Mouse (Mus musculus): ENCODE measurements around the gene Vmn1r193.
"Not testable (repeated sequence)": the region's sequence is repeated elsewhere in the genome, so short reads cannot be mapped to it uniquely, and the experiment has no call there.

Vmn1r193 gene

GRCm38 (mm10) chr13:22223060-22223459 lies at the start of gene Vmn1r193:
Vmn1r193 (minus strand) TSS chr13:22223160.
- DNase-seq (ENCODE audit: low read depth, low spot score), result not testable (repeated sequence)

DNA sequence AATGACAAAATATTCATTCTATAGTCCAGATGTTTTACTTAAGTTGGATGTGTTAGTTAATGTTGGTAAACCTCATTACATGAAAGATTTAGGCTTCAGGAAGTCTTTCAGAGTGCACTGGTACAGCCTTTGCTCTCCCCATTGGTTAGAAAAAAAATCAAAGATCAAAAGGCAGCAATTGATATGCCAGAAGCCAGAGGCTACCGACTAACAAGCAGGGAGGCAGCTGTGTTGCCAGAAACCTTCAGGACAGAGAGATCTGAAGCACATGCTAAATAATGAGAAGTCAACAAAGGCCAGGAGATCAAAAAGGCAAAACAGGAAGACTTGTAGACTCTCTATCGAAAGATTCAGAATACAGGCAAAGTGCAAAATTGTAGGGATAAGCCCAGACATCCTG lies 48.8 kb upstream of the Vmn1r193 start:
- DNase-seq (ENCODE audit: low read depth, low spot score), result no peak

GRCm38 (mm10) chr13:22270222-22270621 lies 47.3 kb upstream of the Vmn1r193 start, which contains the start of gene Vmn1r195:
Vmn1r195 (plus strand) TSS chr13:22270522.
- DNase-seq (ENCODE audit: low read depth, low spot score), result not testable (repeated sequence)

DNA sequence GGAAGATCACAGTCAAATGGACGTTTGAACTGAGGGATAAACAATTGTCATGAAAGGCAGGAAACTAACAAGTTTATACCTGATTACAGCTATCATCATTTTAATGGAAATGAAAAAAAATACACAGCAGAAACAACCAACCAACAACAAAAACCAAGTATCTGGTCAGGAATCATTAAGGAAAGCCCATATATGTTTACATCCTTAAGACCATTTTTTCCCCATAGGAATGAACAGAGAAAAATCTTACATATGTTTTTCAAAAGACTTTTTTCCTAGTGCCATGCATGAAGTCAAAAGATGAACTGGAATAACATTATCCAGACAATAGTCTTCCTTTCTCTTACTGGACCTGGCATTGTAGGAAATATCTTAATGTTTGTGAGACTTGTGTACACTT lies 21.0 kb upstream of the Vmn1r193 start, which contains the start of gene Vmn1r194:
Vmn1r194 (plus strand) TSS at position 301 of the 400 bp plus-strand sequence.
- DNase-seq (ENCODE audit: low read depth, low spot score), result no peak

DNA sequence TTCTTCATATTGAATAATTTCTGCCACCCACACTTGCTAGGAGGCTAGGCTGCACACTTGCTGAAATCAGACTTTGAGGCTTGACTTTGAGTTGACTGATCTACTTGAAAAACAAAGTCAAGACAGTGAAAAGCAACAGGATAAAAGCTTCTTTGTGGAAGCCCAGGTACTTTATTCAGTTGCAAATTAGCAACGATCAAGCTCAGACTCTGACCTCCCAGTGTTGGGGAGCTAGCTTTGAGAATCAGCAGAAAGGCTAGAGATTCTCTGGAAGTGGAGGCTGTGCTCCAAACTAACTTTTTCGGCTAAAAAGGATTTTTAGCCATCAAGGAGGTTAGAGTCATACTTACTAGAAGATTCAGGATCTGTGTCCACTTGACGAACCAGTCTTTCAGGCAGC lies 30.2 kb downstream of the Vmn1r193 start:
- peak; percentile 75 for DNase-seq (ENCODE audit: low read depth, low spot score)

DNA sequence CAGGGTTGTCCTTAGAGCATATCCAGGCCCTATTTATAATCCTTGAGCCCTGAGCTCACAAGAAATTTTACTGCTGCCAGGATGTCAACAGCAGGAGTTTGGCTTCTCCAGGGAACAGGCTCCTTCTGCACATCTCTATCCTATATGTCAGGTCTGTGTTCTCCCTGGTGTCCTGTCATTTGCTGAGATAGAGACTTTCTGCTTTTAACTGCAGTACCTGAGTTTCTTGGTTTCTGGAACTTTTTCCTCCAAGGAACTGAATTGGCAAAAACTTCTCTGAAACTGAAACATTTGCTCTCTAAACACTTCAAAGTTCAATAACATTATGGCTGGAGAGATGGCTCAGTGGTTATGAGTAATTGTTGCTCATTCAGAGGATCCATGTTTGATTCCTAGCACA lies 31.9 kb downstream of the Vmn1r193 start, which contains the start of gene Vmn1r192:
Vmn1r192 (minus strand) TSS at position 101 of the 400 bp plus-strand sequence.
- no peak for DNase-seq (ENCODE audit: low read depth, low spot score)

GRCm38 (mm10) chr13:22190385-22190784 lies 32.6 kb downstream of the Vmn1r193 start:
- DNase-seq (ENCODE audit: low read depth, low spot score), result no peak

DNA sequence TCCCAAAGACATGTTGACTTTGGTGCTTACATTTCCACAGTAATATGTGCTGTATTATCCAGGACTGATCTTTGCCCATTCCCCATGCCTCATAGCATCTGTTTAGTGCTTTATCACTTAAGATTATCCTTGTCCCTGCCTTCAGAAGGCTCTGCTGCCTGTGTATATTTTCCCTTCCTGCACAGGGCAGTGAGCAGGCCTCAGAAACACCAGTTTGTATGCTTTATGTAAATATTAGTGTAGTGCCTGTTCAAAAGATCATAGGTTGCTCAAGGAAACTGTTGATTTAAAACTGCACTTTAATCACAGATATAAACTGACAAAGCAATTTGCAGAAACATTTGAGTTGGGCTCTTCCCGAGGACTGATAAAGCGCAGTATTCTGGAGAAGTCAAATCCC lies 33.6 kb downstream of the Vmn1r193 start:
- DNase-seq (ENCODE audit: low read depth, low spot score), result no peak

- DNase-seq (ENCODE audit: low read depth, low spot score), result no peak
Observed at GRCm38 (mm10) chr13:22183869-22184268, 39.1 kb downstream of the Vmn1r193 start, which contains the start of gene Vmn1r191. Vmn1r191 (minus strand) TSS chr13:22183969.

DNA sequence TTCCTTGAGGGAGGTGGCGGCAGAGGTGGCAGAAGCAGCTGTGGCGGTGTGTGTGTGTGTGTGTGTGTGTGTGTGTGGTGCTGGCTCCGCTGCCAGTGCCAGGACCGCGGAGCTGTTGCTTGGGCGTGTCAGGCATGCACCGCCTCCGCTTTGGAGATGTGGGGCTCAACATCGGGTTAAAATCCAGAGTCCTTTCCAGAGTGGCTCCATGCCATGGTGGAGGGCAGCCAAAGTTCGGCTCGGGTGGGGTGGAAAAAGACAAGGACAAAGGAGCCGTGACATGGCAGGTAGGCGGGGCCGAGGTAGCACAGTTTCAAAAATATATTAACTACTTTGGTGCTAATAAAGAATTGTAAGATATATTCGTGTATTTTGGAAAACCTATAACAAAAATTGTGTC lies 54.5 kb downstream of the Vmn1r193 start:
- DNase-seq (ENCODE audit: low read depth, low spot score), result peak; percentile 15

Measured in R1 (cell line).